Mouse (Mus musculus): Measurements from ENCODE around the gene Kcnip1.
A peak's percentile ranks its signal among the peaks of the same experiment; 100 is the strongest.

Gene Kcnip1

DNA sequence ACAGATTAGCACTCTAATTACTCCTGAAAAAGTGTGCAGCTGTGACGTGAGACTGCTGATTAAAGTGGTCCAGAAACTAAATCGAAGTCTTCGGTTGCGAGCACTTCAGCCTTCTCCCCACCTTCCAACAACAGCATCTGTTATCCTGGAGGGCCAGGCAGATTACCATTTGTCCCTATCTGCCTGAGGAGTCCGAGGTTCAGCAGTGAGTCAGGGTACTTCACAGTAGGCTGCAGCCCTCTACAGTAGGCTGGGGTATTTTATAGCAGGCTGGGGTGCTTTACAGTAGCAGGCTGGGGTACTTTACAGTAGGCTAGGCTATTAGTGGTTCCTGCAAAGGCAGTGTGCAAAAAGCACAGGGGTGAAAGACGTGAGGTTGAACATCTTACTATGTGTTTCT is 324.6 kb downstream of the Kcnip1 start:
- no peak for DNase-seq (ENCODE audit: low spot score in 2 of 2)

DNA sequence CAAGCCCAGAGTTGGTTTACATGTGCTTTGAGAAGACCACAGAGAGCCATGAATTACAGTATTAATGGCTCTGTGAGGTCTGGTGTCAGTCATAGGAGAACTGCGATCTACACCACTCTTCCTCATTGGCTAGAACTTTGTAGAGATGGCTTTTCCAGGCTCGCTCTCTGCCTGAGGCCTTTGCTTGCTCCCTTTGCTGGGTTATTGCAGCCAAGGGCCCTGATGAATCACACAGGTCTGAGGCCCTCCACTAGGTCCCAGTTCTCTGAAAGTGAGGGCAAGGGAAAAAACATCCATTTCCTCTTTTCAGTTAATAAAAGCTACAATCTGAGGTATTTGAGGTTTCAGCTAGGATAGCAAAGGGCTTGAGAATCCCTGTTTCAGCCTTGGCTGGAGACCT is 329.4 kb downstream of the Kcnip1 start:
- DNase-seq (ENCODE audit: low spot score in 2 of 2): no peak

DNA sequence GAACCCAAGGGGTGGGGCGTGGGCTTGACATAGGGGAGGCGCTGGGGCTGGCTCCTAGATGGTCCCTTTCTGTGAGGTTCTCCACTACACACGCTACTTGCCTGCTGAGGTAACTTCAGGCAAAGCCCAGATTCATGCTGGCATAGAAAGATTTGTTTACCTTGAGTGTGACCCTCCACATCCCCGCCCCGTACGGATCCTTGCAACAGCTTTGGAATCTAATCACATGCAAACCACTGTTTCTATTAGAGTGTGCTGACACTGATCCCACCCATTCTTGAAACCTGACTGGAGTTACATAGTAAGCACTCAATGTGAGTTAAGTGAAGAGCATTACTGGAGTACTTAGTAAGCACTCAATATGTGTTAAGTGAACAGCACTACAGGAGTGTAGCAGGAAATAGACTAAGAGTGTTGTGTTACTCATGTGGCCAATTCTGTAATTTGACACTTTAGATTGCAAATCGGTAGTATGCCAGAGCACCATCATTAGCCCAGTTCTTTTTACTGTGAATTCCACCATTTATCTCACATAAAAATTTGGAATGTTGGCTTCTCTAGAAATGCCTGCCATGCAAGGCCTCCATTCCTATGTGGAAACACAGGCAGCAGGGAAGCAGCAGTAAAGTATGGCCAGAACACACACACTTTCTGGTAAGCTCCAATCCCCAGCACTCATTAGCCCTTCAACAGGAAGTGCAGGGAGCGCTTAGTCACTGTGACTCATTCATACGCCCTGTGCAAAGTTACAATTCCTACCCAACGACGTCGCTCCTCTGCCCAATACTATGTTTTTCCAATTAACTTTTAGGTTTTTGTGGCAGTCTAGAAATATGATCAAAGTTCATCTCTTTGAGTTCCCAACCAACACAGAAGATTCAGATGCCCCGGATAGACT is 332.7 kb downstream of the Kcnip1 start:
- no peak for DNase-seq (ENCODE audit: low spot score in 2 of 2)

DNA sequence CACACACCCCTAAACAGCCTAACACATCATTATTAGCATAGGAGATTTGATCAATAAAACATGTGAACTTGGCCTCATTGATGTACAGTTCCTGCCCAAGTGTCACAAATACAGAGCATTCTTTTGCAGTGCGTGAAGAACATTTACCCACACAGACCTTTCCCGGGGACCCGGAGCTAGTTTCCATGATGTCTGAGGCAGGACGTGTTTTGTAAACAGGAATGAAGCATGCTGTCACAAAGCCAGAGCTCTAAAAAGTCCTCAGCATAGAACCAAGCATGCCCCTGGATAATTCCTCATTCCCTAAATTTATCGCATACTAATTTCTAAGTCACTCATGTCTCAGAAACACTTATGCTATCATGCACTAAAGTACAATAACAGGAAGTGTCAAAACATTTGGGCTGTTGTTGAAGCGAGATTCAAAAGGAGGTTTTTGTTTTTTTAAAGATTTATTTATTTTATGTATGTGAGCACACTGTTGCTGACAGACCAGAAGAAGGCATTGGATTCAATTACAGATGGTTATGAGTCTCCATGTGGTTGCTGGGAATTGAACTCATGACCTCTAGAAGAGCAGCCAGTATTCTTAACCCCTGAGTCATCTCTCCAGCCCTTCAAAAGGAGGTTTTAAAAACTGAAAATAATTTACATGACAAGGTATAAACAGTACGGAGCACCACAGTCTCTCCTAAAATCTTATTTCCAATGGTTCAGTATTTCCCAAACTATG is 336.9 kb downstream of the Kcnip1 start:
- no peak for DNase-seq (ENCODE audit: low spot score in 2 of 2)

DNA sequence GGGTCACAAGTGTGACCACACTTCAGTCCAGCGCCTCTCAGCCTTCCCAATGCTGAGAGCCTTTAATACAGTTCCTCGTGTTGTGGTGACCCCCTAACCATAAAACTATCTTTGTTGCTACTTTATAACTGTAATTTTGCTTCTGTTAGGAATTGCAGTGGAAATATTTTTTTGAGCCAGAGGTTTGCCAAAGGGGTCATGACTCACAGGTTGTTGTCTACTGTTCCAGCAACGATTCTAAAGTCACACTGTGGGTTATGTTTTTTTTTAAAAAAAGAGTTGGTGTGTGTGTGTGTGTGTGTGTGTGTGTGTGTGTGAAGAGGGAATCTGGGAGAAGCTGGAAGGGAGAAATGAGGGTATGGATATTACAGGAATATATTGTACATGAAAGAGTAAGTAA is 337.7 kb downstream of the Kcnip1 start:
- no peak for DNase-seq (ENCODE audit: low spot score in 2 of 2)

DNA sequence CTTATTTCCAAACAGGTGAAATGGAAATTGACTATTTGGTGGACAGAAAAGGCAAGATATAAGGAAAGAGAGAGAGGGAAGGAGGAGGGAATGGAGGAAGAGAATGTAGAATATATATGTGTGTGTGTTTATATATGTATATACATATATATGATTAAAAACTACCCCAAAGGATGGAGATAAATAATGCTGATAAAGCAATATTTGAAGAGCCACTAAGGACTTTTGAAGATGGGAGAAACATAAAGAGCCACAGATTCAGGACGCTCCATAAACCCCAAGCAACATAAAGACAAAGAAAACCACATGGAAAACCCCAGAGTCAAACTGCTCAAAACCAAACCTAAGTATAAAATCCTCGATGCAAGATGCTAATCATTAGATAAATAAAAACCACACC is 338.5 kb downstream of the Kcnip1 start:
- DNase-seq (ENCODE audit: low spot score in 2 of 2): no peak

DNA sequence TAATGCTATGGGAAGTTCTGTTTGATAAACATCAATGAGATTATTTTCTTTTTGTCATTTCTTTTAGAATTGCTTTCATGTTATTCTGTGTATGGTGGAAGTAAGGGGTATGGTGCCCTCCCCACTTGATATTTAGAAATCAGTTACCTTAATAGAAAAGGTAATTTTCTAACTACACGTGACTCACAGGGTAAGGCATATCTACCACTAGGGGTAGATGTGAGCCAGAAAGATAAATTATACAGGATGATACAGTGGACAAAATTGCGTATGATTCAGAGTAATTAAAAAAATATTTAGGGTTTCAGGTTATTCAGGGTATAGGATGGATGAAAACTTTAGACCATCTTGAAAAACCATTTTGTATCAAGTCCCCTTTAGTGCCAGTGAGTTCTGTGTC is 343.6 kb downstream of the Kcnip1 start:
- no peak for DNase-seq (ENCODE audit: low spot score in 2 of 2)

DNA sequence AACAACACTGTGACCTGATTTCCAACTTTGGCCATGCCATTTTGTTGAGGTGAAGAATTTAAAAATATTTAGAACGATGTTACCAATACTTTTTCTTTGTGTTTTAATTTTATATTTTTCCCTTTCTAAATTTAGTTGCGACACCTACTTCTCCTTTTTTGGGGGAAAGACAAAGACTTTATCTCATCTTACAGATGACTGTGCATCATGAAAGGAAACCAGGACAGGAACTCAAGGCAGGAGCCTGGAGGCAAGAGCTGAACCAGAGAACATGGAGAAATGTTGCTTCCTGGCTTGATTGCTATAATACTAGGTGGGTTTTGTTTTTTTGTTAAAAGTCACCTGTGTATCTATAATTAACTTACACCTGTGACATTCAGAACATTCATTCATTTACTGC is 355.8 kb downstream of the Kcnip1 start:
- no peak for DNase-seq (ENCODE audit: low spot score in 2 of 2)

DNA sequence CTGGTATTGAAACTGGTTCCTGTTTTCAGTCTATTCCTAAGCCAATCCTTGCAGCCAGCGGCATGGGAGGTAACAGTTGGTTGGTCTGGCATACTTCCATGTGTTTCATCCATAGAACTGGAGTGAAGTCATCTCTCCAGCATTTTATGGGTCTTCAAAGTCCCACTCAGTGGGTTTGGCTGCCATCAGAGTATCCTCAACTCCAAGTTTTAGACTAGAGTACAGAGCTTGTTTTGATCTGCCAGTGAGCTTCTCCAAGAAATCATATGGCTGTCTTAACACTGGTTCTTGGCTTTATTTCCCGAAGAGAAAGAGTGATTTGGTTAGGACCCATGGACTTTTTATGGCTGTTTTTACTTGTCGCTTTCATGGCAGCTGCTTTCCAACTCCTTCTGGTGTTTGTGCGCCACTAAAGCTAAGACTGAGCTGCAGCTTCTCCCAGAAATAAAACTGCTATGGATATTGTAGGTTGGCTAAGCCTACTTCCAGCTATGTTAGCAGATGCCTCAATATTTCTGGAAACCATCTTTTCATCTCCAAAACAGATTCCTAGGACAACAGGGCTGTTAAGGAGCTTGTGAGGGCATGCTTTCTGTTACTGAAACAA is 365.7 kb downstream of the Kcnip1 start:
- no peak for DNase-seq (ENCODE audit: low spot score in 2 of 2)

DNA sequence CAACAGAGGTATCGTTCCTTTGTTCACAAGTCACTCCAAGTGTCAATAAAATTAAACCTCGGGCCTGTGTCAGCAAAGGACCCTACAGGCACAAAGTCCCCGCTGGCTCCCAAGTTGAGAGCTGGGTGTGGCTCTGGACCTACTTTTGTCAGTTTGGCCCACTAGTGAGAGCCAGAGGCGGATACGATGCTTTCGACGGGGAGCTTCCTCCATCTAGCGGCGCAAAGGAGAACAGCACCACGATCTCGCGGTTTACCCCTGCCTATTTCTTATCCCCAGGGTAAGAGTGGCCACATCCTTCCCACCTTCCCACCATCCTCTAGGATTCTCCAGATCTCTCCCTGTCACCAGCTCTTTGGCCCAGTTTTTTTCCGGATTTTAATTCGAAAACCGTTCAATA is 378.7 kb downstream of the Kcnip1 start:
- DNase-seq (ENCODE audit: low spot score in 2 of 2): peak; percentile 23 to 56

DNA sequence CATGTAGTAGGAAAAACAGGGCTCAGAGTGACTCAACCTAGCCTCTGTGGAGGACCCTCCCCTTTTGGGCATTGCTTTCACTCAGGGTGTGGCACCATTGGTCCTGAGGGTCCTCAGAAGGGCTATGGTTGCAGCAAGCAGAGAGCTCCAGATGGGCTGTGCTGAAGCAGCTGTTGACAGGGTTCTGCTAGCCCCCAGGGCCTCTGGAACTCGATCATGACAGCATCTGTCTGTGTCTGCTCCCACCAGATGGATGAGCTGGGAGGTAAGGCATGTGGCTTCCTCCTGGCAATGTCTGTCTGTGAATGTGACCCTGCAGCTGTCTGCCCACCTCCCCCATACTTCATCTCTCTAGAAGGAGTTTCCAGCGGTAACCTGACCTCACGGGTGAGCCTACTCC is 385.2 kb downstream of the Kcnip1 start:
- no peak for DNase-seq (ENCODE audit: low spot score in 2 of 2)

DNA sequence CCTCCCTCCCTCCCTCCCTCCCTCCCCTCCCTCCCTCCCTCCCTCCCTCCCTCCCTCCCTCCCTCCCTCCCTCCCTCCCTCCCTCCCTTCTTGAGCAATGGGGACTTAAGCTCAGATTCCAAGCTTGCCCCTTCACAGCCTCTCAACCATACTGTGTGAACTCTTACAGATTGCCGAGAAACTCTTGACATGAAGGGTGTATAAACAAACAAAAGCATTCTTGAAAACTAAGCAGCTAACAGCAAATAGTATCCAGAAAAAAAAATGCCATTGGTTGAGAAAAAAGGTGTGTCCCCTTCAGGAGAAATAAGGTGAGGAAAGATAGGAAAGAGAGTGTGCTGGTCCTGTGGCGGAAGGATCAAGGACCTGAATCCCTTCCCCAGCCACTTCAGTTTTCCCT is 389.8 kb downstream of the Kcnip1 start:
- no peak for DNase-seq (ENCODE audit: low spot score in 2 of 2)

DNA sequence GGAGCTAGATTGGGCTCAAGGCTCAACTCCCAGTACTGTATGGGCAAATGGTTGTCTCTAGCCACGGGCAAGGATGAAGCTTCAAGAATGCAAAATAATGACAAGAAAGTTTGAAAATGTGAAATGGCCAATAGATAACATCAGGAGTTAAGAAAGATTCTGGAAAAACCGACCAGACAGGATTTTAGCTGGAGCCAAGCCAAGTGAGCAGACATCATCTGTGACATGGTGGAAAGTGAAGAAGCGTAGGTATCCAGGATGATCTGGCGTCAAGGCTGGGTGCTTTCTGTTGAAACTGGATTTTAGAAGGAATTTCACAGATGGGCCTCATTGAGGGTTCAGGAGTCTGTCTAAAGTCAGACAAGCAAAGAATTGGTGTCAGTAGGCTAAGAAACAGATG is 394.0 kb downstream of the Kcnip1 start, which contains the start of gene D130052B06Rik:
D130052B06Rik (plus strand) TSS at position 317 of the 400 bp plus-strand sequence.
- no peak for DNase-seq (ENCODE audit: low spot score in 2 of 2)

DNA sequence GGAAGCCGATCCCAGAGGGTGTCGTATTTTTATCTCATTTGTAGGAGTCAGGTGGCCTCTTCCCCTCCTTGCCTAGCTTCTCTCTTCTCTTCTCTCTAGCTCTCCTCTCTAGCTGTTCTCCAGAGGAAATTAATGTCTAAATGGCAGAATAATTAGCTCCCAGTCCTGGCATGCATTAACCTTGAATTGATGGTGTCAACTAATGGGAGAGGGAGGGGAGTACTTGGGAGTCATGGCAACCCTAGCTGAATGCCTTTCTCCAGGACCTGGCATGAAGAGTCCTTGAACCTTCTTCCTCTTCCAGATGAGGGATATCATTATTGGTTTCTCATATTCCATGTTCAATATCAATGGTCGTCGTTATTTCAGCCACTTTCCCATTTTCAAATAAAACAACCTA is 396.3 kb downstream of the Kcnip1 start:
- DNase-seq (ENCODE audit: low spot score in 2 of 2): no peak

DNA sequence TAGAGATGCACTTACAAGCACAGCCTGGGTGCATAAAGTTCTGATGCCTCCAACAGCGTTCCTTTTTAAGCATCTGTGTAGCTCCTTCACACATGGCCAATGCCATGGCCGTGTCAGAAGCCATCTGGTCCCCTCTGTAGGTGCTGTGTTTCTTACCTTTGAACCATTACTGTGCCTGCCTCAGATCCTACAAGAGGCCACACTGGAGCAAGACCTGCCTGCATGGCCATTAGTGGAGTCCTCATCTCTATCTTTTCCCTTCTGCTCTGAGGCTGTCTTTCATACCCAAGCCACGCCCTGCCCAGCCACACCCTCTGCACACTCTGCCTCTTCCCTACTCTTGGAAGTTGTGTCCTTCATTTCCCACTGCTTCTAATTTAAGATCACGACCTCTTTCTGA is 400.1 kb downstream of the Kcnip1 start:
- no peak for DNase-seq (ENCODE audit: low spot score in 2 of 2)

DNA sequence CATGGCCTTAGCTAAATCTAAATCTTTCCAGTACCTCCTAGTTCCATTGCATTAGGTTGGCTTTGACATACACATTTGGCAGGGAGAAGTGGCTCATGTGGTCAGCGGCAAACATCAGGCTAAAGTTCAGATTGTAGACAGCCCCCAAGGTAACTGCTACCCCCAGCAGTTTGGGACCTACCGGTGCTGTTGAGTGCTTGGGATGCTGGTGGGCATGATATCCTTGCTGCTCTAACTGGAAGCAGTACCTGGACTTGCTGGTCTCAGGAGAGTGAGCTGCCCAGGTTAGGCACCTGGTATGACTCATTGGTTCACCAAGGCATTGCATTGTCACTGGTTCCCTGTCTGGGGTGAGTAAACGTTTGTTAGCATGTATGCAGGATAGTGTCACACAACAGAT is 402.2 kb downstream of the Kcnip1 start:
- DNase-seq (ENCODE audit: low spot score in 2 of 2): no peak

DNA sequence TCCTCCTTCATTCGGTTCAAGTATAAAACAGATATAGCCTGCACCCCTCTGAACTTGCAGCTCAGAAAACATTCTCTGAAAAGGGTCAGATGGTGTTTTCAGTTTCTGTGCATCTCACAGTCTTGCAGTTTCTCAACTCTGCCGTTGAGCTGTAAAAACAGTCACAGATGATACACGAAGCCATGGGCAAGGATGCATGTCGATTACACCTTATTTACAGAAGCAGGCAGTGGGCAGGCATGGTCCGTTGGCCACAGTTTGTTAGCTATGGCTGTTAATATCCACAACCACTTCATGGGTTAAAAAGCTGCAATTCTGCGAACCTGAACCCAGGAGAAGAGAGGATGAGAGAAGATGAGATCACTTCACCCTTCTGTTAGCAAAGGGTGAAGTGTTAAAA is 406.3 kb downstream of the Kcnip1 start:
- no peak for DNase-seq (ENCODE audit: low spot score in 2 of 2)

DNA sequence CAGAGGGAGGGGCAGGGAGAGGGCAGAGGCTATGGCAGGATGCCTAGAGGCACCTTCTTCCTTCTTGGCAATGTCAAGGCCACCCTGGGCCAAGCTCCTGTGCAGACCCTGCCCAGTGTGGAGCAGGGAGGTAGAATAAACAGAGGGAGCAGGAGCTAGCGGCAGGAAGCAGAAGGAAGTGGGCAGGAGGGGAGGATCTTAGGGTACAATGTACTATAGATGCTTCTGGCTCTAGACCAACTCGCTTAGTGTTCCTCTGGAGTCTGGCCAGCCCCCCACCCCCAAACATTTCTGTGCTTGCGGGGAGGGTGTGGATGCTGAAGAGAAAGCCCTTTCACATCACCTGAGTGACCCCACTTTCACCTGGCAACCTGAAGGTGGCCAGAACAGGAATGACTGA is 413.3 kb downstream of the Kcnip1 start:
- DNase-seq (ENCODE audit: low spot score in 2 of 2): no peak

All from spleen, postnatal 10 days (tissue).